Mouse (Mus musculus) bone marrow macrophage, adult 2 months (primary cell): ENCODE results near the gene Chmp3.

Experiments used
- CTCF ChIP-seq: IDR thresholded peaks from 2 replicates; pipeline ENCODE4 v1.5.1; 2012; ENCODE audit warnings: low read depth, mild to moderate bottlenecking, low read length, moderate library complexity
- POLR2A ChIP-seq: IDR thresholded peaks from 2 replicates; pipeline ENCODE4 v1.6.1; 2012; ENCODE audit warnings: mild to moderate bottlenecking, low read depth, low read length, borderline replicate concordance

DNA sequence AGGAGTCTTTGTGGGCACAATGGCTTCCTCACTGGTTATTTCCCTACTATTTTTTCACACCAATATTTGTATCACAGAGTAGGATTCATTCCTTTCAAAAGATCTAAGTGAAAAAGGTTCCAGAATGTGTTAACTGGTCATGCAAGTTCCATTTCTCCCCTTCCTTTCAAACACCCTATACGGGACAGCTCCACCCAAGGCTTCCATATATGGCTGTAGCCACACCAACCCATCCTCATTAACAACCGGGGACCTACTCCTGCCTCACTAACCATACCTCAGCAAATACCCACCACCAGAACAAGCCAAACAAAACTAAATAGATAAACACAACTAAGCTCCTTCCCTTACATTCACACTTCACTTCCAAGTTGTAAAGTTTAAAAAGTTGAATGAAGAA, 87.6 kb downstream of the Chmp3 start:
- no peak for TF ChIP-seq POLR2A
- no peak for TF ChIP-seq CTCF
